Mouse (Mus musculus) heart, postnatal 14 days (tissue): Measurements from ENCODE around the gene Klk11. TPM values are rescaled to one million over a fixed set of nuclear protein-coding genes. Genes with fewer than 3 reads are reported as not detected.
A peak's percentile ranks its signal among the peaks of the same experiment; 100 is the strongest.

Experiments
- DNase-seq, 2 experiments: peaks; one replicate each; pipeline ENCODE4 v3.0.0; 2021 to 2022
- intact Hi-C: fragments of 180-260 bp; cut with DNase I; formaldehyde crosslinking; loops from one replicate; pipeline ENCODE4 v1.15.1; 2025
- long read RNA-seq, 2 experiments: library from polyadenylated mRNA; stranded (forward); transcript quantifications; one replicate each; pipeline ENCODE4 v2.0.0; 2021
- total RNA-seq, 2 experiments: library from RNA; stranded (reverse); gene quantifications; 2 replicates each; pipeline ENCODE4 v1.2.3; 2021

Klk11 gene
- under 1 TPM in 1 of 2 experiments, not detected in 1; 0.17 TPM for total RNA-seq
- long read RNA-seq, experiment 1 = 0 reads
- long read RNA-seq, experiment 2 = 0 reads

DNA sequence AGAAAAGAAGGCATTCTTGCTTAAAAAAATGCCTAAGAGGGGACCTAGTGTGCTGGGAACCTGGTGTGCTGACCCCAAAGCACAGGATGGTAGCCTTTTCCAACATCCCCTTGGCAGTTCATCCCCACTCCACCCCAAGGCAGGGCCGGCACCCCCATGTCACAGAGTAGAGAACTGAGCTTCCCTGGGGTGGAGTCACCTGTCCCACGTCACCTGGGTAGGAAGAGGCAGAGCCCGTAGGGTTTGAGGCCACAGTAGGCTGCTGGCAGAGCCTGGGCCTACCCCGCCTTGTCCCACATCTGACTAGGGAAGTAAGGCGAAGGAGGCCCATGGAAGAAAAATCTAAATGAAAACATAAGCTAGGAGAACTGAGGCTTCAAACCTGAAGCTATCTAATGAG, at the start of gene Klk11:
TSS of gene Klk11 (plus strand) at position 241 of the 400 bp plus-strand sequence.
- intact Hi-C loops = no loop called here
- DNase-seq = no peak

DNA sequence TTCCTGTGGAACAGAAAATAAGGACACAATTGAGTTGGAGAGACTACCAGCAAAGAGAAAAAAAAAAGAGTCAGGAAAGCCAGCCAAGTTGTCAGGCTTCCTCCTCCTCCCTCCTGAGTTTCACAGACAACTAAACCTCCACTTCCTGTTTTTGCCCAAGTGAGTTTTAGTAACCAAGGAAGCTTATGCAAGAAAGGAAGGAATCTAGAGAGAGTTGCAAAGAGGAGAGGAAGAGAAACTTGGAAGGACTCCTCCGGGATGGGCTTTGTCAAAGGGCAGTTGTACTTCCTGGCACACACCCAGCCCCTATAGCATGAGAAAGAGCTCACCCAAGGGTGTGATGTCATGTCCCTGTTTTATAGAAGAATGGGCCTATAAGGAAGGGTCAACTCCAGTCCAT, 26.6 kb upstream of the Klk11 start:
- intact Hi-C loops = no loop called here
- peak; percentile 23 to 28 for DNase-seq

DNA sequence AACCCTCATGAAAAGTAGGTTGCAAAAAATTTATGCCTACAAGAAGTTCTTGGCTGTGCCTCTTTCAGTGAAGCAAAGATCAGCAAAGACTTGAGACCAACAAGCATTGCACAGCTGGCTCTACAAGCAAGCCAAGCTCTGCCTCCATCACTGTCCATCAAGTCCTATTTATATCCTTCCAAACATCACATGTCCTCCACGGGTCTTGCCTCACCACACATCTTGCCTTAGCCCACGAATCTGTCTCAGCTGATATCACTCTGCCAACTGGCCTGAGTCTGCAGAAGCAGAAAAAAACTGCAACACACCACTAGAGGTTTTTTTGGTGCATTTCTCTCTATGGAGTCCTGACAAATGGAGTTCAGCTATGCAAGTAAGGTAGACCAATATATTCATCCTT, 21.6 kb upstream of the Klk11 start:
- intact Hi-C loops = no loop called here
- no peak for DNase-seq

DNA sequence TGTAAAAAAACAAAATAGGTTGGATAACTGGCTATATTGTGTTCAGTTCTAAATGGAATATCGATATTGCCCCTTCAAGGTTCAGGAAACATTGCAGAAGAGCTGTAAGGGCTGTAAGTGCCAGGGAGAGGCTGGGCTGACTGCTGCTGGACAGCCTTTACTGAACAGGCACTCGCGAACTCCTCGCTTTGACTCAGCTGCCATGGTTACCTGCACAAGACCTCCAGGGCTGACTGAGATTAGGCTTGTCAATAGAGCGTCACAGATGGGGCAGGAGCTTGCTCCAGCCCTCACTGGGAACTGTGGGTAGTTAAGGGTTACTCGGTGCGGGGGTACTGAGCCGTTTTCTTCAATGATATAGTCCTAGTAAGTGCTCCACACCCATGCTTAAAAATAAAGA, 7.9 kb upstream of the Klk11 start:
- intact Hi-C loops = no loop called here
- no peak for DNase-seq

DNA sequence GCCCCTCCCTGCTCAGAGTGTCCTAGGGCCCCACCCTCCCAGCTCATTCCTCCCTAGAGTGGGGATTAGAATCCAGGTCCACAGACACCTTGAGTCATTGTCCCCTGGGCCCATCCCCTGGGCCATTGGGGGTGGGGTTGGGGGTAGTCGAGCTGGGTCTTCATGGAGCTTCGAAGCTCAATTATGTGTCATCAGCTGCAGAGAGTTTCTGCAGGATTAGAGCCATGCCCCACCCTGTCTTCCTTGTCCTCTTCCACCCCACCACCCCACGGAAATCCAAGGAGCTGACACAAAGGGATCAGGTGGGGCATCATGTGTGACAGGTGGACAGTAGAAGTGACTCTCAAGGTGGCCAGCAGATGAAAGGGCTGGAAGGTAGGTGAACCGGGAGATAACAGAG, 5.8 kb upstream of the Klk11 start, which contains the start of gene Klk12:
TSS of gene Klk12 (plus strand) at position 301 of the 400 bp plus-strand sequence.
- intact Hi-C loops = no loop called here
- DNase-seq = no peak

DNA sequence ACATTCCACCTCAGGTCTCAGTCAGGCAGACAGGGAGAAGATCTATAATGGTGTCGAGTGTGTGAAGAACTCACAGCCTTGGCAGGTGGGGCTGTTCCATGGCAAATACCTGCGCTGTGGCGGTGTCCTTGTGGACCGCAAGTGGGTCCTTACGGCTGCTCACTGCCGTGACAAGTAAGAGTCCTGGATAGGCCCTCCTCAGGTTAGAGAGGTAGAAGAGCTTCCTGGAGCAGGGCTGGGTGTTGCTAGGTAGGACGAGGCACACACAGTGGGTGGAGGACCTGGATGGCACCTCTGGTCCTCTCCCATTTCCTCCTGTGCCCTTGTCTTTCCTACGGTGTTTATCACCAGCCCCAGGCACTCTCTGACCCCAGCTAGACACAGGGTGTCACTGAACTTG, 4.8 kb upstream of the Klk11 start:
- DNase-seq = no peak
- intact Hi-C loops = no loop called here

DNA sequence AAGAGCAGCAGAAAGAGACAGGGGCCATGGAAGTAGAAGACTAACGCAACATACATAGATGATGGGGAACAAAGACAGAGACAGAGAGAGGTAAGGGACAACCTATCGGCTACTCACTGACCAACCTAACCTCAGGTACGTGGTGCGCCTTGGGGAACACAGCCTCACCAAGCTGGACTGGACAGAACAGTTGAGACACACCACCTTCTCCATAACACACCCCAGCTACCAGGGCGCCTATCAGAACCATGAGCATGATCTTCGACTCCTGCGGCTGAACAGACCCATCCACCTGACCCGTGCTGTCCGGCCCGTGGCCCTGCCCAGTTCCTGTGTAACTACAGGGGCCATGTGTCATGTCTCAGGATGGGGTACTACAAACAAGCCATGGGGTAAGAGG, 3.7 kb upstream of the Klk11 start:
- intact Hi-C loops = no loop called here
- no peak for DNase-seq

DNA sequence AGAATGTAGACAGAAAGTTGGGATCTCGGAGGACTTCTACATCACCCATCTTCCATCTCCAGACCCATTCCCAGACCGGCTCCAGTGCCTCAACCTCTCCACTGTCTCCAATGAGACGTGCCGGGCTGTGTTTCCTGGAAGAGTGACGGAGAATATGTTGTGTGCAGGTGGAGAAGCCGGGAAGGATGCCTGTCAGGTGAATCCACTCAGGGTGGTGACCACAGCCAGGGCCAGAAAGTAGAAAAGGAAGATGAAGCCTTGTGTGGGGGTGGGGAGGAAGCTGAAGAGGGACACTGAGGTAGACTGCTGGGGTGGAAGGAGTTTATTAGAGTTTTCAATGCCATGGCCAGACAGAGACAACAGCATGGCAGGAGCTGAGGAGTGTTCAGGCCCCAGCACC, 2.5 kb upstream of the Klk11 start:
- intact Hi-C loops = no loop called here
- no peak for DNase-seq

DNA sequence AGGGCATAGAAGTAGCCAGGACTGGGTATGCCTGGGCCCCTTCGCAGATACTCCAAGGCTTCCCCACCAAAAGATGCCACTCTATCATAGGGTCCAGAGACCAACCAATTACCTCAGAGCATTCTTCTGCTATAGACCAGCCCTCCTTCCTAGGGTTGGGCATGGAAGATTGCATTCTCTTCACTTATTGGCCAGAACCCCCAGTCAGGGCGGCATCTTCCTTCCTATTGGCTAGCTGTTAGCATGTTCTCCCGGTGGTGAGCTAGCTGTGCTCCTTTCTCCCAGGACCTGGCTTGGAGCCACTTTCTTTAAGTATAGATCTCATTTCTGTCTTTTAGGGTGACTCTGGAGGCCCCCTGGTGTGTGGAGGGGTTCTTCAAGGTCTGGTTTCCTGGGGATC, 1.5 kb upstream of the Klk11 start:
- no peak for DNase-seq
- intact Hi-C loops = no loop called here

DNA sequence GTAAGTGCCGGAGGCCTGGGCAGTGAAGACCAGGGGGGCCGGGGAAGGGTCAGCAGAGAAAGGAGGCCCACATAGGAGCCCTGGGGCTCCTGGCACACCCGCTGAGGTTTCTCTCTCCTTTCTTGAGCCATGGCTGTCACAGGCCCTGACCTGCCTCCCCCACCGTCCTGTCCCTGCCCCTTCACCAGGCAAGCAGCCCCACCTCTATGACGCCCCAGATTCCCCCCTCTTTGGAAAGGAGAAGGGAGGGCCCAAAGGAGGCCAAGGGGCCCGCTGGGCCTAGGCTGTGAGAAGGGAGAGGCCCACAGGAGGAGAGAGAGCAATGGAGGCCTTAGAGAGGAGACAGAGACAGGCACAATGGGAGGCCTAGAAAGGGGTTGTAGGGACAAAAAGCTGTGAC, 398 bp downstream of the Klk11 start:
- intact Hi-C loops = no loop called here
- DNase-seq = no peak

DNA sequence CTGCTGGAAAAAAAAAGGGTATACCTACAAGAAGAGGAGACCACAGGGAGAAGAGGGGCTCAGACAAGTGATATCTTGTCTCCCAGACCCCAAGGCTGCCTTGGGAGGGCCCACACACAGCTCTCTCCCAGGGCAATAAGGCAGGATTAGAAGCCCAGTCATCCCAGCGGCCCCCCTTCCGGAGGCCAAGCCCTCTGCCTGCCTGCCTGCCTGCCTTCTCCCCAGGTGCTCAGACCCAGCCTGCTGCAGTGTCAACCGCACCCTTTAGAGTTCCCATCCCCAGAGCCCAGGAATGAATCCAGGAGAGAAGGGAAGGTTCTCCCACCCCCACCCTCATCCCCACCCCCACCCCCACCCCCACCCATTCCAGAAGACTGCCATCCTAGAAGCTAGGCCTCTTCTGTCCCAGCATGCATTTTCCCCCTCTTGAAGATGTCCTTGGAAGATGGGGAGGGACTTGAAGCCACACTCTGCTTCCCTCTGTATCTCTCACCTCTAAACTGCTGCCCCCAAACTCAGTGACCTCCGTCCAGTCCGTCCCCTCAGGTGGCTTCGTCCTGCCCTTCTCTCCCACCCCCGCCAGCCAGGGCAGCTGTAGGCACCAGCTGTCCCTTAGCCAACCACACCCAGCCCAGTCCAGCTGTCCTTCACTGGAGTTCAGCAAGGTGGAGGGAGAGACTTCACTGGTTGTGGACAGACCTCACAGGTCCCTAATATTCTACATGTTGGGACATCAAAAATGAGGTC, 1.1 kb downstream of the Klk11 start:
- intact Hi-C loops = no loop called here
- DNase-seq = no peak

DNA sequence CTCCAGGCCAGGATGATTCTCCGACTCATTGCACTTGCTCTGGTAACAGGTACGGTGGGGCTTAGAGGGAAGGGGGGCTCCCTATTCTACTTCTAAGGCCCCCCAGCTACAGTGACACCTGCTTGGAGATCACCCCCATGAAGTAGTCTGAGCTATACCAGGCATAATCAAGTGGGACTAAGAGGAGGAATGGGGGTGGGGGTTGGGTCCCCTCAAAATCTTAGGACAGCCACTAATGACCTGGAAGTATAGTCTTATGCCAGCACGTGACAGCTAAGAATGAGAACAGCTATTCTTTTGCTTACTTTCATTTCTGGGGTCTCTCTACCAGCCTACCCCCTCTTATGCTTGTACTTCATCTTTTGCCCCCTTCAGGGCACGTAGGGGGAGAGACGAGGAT, 2.1 kb downstream of the Klk11 start:
- no peak for DNase-seq
- intact Hi-C loops = no loop called here

DNA sequence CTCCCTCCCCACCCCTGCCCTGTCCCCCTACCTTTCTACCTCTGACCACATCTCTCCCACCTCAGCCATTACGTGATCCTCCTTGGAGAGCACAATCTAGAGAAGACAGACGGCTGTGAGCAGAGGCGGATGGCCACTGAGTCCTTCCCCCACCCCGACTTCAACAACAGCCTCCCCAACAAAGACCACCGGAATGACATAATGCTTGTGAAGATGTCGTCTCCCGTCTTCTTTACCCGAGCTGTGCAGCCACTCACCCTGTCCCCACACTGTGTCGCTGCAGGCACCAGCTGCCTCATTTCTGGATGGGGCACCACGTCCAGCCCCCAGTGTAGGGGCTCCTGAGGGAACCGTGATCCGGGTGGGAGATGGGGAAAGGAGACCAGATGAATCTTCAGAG, 3.0 kb downstream of the Klk11 start:
- intact Hi-C loops = no loop called here
- DNase-seq = no peak

DNA sequence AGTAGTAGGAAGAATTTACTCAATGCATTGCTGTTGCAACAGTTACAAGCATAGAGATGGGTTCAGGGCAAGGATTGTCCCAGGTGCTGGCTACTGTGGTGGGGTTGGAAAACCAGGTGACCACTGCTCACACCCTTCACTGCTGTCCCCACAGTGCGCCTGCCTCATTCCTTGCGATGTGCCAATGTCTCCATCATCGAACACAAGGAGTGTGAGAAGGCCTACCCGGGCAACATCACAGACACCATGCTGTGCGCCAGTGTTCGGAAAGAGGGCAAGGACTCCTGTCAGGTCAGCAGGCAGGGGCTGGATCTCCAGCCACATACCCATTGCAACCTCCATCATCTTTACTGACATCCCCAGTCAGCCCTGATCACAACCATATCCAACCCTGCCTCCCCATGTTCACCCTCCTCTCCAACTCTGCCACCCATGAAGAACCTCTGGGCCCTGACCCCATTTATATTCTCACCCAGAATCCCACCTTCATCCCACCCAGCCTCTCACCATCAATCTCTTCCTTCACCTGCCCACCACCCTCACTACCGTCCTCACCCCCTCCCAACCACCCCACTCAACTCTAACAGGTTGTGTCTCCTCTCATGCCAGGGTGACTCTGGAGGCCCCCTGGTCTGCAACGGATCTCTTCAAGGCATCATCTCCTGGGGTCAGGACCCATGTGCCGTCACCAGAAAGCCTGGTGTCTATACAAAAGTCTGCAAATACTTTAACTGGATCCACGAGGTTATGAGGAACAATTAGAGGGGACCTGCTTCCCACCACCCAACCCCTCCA, 4.0 kb downstream of the Klk11 start:
- intact Hi-C loops = no loop called here

DNA sequence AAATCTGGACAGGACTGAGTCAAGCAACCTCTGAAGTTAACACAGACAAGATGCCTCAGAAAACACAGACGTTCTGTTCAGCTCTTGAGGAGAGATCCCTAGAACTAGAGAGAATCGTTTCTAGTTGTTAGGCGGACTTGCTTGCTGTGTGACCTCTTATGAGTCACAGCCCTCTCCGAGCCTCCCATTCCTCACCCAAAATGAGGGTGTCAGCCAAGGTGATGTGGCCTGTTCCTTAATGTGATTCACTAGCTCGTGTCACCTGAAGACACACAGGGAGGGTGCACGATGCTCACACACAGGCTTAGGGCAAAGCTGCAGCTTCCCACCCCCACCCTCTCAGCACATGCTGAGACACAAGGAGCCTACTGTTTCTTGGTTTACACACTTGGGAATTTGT, 5.8 kb downstream of the Klk11 start:
- DNase-seq = no peak
- intact Hi-C loops = no loop called here

More for the DNA sequence above, 4.0 kb downstream of the Klk11 start:
- DNase-seq = no peak

DNA sequence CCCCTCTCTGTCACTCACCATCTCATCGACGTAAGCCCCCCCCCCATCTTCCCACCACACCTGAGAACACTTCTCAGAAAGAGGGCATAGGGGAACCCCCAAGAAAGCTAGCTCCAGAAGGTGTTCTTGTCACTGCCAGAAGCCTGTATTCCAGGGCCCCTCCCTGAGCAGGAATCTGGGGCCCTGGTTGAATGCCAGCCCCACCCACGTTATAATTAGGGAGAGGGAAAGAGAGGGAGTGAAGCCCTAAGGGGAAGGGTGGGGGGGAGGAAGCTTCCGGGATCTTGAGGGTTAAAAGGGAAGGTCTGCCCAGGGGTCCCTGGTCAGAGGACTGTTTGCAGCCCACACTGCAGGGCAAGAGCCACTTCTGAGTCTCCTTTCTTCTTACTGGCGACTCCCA, 6.3 kb downstream of the Klk11 start, which contains the start of gene Klk10:
TSS of gene Klk10 (plus strand) at position 290 of the 400 bp plus-strand sequence.
- DNase-seq = no peak
- intact Hi-C loops = no loop called here

DNA sequence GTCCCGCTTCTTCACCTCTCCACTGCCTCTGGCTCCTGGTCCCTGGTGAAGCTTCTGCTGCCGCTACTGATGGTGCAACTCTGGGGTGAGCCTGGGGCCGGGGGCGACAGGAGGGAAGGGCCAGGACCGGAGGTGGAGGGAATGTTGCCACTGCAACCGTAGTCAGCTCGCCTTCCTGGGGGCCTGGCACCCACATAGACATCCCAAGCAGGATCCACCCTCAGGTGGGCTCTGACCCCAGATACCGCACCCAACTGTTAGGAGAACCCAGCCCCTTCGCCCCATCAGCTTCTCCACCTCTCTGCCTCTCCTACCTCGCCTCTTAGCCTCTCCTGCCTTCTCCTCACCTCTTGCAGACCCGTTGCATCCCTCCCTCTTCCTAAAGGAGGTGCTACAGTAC, 7.1 kb downstream of the Klk11 start:
- DNase-seq = no peak
- intact Hi-C loops = no loop called here

DNA sequence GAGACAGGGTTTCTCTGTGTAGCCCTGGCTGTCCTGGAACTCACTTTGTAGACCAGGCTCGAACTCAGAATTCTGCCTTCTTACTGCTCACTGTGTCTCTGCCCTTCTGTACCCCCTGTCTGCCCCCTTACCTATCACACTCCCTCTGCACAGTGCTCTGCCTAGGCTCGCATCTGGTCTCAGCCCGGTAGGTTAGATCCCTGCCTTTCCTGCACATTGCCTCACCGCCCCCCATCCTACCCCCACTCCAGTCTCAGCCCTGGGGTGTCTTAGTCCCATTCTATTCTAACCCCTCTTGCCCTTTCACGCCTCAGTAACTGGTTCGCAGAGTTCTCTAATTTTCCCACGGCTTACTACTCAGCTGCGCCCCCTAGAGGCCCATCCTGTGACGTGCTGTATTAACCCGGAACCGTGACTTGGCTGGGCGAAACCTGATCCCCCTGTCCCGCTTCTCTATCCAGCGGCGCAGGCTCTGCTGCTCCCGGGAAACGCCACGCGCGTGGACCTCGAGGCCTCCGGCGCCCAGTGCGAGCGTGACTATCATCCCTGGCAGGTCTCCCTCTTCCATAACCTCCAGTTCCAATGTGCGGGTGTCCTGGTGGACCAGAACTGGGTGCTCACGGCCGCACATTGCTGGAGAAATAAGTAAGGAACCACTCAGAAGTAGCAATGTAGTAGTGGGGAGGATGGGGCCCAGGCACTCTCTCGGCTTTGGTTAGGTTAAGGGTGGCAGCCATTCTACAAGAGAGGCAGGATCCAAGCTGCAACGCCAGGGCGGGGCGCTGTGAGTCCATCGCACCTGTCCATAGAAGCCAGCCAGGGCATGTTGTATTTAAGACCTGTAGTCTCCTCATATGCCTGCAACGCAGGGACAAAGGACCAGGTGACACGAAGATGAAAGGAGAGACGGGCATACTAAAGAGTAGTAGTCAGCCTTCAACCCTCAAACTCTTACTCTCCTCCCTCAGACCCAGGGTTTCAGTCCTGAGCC, 8.2 kb downstream of the Klk11 start:
- intact Hi-C loops = no loop called here

DNA sequence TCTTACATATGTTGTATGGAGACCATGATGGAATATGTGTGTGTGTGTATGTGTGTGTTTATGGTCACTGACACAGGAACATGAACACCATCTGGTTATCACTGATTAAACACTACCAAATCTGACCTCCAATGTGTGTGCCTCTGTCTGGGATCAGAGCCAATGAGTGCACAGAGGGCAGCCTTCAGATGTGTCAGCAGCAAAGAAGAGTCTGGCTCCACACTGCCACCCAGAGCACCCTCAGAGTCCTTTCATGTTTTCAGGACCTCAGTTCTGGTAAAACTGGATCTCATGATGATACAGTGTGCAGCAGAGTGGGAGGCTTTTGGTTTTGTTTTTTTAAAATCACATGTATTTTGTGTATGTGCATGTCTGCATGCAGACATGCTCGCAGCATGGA, 10.9 kb downstream of the Klk11 start:
- no peak for DNase-seq
- intact Hi-C loops = loop anchor here (1.0 to 5.0 kb wide), 2 partner anchors 104 to 107 kb away; no protein-coding TSS in a partner anchor

More for the DNA sequence above, 8.2 kb downstream of the Klk11 start:
- peak; percentile 77 to 85 for DNase-seq

DNA sequence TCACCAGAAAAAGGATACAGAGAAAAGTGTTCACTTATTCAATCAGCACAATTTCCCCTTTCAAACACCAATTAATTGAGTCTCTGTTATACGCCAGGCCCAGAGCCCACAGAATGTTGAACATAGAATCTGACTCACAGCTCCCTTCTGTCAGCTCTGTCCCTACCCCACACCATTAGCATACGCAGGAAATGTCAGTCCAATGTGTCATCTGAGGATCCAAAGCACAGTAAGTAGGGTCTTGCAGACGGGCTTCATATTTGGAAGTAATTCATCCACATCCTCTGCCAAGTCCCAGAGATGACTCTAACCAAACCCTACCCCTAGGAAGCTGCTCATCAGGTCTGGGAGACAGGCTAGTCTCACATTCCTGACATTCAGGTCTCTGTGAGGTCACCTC, 13.7 kb downstream of the Klk11 start:
- intact Hi-C loops = loop anchor here (5.0 kb wide), 1 partner anchor 104 kb away; no protein-coding TSS in a partner anchor
- no peak for DNase-seq
